9 mouse cellular contexts compared by ENCODE assay signal in genomic region chr12:29141132-29141531, GRCm38 (mm10).
DNase-seq lines count a peak whose midpoint lies in the region; ATAC-seq and TF ChIP-seq lines count a peak whose summit lies in the region.
"Had no signal": no experiment of that assay in that cellular context is flagged by ENCODE, and none has a peak within 500 bp of the region (broad histone marks: within the 10 kb centered on the region; RNA-seq: fewer than 3 reads in every experiment).

No protein-coding gene starts in this region.

- intact Hi-C loops in left cerebral cortex, adult 2 months (cut with DNase I) = loop anchor here (2.0 to 10.0 kb wide), 6 partner anchors 151 to 734 kb away; no protein-coding TSS in a partner anchor

- no peak overlapping the region for H3K4me2 ChIP-seq in neural tube, embryonic 11.5 days (ENCODE audit: low read depth)

- WGBS in neural tube, embryonic 11.5 days = 64% methylated on average over 13 of the region's 13 CpGs

- H3K27me3 ChIP-seq in neural tube, embryonic 11.5 days (ENCODE audit: control insufficient read depth, insufficient read depth, low read length) = no peaks in the 10 kb centered on the region

- peaks cover 3% of the 10 kb centered on the region for H3K4me1 ChIP-seq in neural tube, embryonic 11.5 days (ENCODE audit: control insufficient read depth, insufficient read depth, low read length)

- DNase-seq in neural tube, embryonic 11.5 days (ENCODE audit: low spot score) = peak; percentile 32
- no peak for DNase-seq in neural tube, embryonic 10.5 days (ENCODE audit: extremely low spot score, low spot score)
- DNase-seq in frontal cortex, adult 2 months (ENCODE audit: extremely low spot score in 1 of 2, low spot score in 1 of 2) = peak; percentile 71 to 79
- DNase-seq in left cerebral cortex, adult 2 months (ENCODE audit: extremely low spot score in 1 of 2, low spot score in 2 of 2) = peak; percentile 68 to 71
- peak; percentile 79 to 84 for DNase-seq in right cerebral cortex, postnatal 36 days (ENCODE audit: low spot score in 2 of 2)
- DNase-seq in urinary bladder, adult 18-20 months (ENCODE audit: low spot score in 2 of 2) = no peak
- DNase-seq in heart, adult 11 months = no peak

- no peaks in the 10 kb centered on the region for H3K36me3 ChIP-seq in neural tube, embryonic 11.5 days (ENCODE audit: control insufficient read depth, insufficient read depth, low read length)

- no peak overlapping the region for H3K4me3 ChIP-seq in neural tube, embryonic 11.5 days (ENCODE audit: low read depth, low read length)
- peak overlapping the region; percentile 20; the same call in 1 of the 2 replicates for H3K4me3 ChIP-seq in left cerebral cortex, adult 2 months

- ATAC-seq in neural tube, embryonic 11.5 days (ENCODE audit: insufficient read depth, low FRiP score, low TSS enrichment) = peak; percentile 83
- no peak for ATAC-seq in erythroid progenitor cell, adult 5-6 weeks (replicated peaks; ENCODE audit: low FRiP score, poor library complexity, severe bottlenecking)

- no peaks in the 10 kb centered on the region for H3K9me3 ChIP-seq in neural tube, embryonic 11.5 days (ENCODE audit: control insufficient read depth, low read length)

- peak overlapping the region; percentile 24 for H3K9ac ChIP-seq in neural tube, embryonic 11.5 days (ENCODE audit: low read length)

- TF ChIP-seq CTCF in left cerebral cortex, adult 2 months (IDR thresholded peaks at IDR 0.05) = no peak

- peak overlapping the region; percentile 35 for H3K27ac ChIP-seq in neural tube, embryonic 11.5 days (ENCODE audit: low read depth, low read length)
- H3K27ac ChIP-seq in left cerebral cortex, adult 2 months = peak overlapping the region; percentile 84
- H3K27ac ChIP-seq: macrophage had no signal

Comparison
In these comparisons a context has a peak if more than half of its experiments do, and no peak if none do; other contexts are left out.
1. DNase-seq: peak in neural tube, embryonic 11.5 days (single experiment), frontal cortex, adult 2 months (2 of 2), left cerebral cortex, adult 2 months (2 of 2) and right cerebral cortex, postnatal 36 days (2 of 2); none in neural tube, embryonic 10.5 days (single experiment), urinary bladder, adult 18-20 months (0 of 2) and heart, adult 11 months (single experiment).